Mouse (Mus musculus) C2C12 (cell line): ENCODE measurements around the gene Mfsd2b.

Experiments
- CEBPB ChIP-seq: IDR thresholded peaks from one replicate; pipeline ENCODE4 v1.6.1; 2011; ENCODE audit warnings: low read depth, mild to moderate bottlenecking, control low read depth, moderate library complexity
- CTCF ChIP-seq: IDR thresholded peaks from one replicate; pipeline ENCODE4 v1.5.1; 2011; ENCODE audit not compliant: control insufficient read depth, insufficient read depth, insufficient read length
- FOSL1 ChIP-seq: IDR thresholded peaks from one replicate; pipeline ENCODE4 v1.8.0; 2011; ENCODE audit warnings: mild to moderate bottlenecking, low read length; ENCODE audit not compliant: poor library complexity, insufficient read depth, severe bottlenecking
- MAX ChIP-seq: IDR thresholded peaks from one replicate; pipeline ENCODE4 v1.6.1; 2011; ENCODE audit warnings: mild to moderate bottlenecking, control low read depth
- MYOD1 ChIP-seq: IDR thresholded peaks from one replicate; pipeline ENCODE4 v1.6.1; 2011; ENCODE audit warnings: low read depth; ENCODE audit not compliant: control insufficient read depth, insufficient read length
- MYOG ChIP-seq: IDR thresholded peaks from one replicate; pipeline ENCODE4 v1.6.1; 2011; ENCODE audit not compliant: control insufficient read depth, insufficient read length; ENCODE audit errors: extremely low read depth
- USF1 ChIP-seq: IDR thresholded peaks from one replicate; pipeline ENCODE4 v1.6.1; 2011; ENCODE audit warnings: low read depth, mild to moderate bottlenecking, control low read depth, moderate library complexity

DNA sequence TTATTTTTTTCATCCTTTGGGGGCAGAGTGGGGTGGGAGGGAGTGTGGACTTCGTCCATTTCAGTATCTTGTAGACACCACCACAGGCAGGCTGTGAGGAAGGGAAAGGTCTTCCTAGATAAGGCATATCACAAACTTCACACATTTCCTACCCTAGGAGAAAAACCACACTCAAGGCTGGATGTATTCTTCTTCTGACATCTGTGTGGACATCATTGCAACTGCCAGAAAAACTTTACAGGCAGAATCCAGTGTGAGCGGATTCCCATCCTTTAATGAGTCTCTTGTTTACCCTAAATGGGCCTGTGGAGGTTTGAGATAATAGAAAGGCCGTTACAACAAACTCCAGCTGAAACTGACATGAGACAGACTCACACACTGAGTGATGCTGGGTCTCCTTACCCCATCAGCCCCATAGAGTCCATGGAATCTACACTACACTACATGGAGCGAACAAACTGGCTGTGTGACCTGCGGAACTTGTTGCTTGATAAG lies 1.1 kb downstream of the Mfsd2b start:
- no peak for TF ChIP-seq CTCF
- TF ChIP-seq USF1, result no peak
- TF ChIP-seq MYOD1, result no peak
- TF ChIP-seq MAX, result no peak
- no peak for TF ChIP-seq MYOG
- TF ChIP-seq FOSL1, result no peak
- TF ChIP-seq CEBPB, result no peak
